ENCODE assay signal across 15 mouse cellular contexts in genomic region chr13:42110416-42110815, GRCm38 (mm10).
"Had no signal": no experiment of that assay in that cellular context is flagged by ENCODE, and none has a peak within 500 bp of the region (broad histone marks: within the 10 kb centered on the region; RNA-seq: fewer than 3 reads in every experiment).

No protein-coding gene starts in this region.

- H3K36me3 ChIP-seq: limb, embryonic 10.5 days; limb, embryonic 13.5 days; liver, embryonic 12.5 days; liver, embryonic 15.5 days; stomach, embryonic 15.5 days had no signal

- H3K4me2 ChIP-seq: limb, embryonic 13.5 days; liver, embryonic 12.5 days; liver, embryonic 15.5 days; midbrain, embryonic 11.5 days; stomach, embryonic 15.5 days had no signal

- H3K27me3 ChIP-seq: limb, embryonic 13.5 days; liver, embryonic 12.5 days; liver, embryonic 15.5 days; stomach, embryonic 15.5 days had no signal

- H3K27ac ChIP-seq: limb, embryonic 10.5 days; limb, embryonic 13.5 days; liver, embryonic 12.5 days; liver, embryonic 15.5 days; stomach, embryonic 15.5 days had no signal

- ATAC-seq: liver, embryonic 12.5 days had no signal

- H3K9ac ChIP-seq: limb, embryonic 13.5 days; liver, embryonic 12.5 days; liver, embryonic 15.5 days; stomach, embryonic 15.5 days had no signal

- H3K4me3 ChIP-seq: limb, embryonic 10.5 days; limb, embryonic 13.5 days; liver, embryonic 12.5 days; liver, embryonic 15.5 days; stomach, embryonic 15.5 days had no signal

- DNase-seq: kidney, adult 8-10 months; kidney, postnatal 14 days; liver; lung, adult 2 months; lung, postnatal 14 days; lung, postnatal 4 days; midbrain, embryonic 14.5 days; right cerebral cortex, postnatal 4 days; thymus, postnatal 25 days had no signal

- H3K9me3 ChIP-seq: limb, embryonic 10.5 days; limb, embryonic 13.5 days; liver, embryonic 12.5 days; liver, embryonic 15.5 days; stomach, embryonic 15.5 days had no signal
